Mouse (Mus musculus) midbrain, embryonic 16.5 days (tissue): ENCODE results near the gene Mtcl1. TPM values are rescaled to one million over a fixed set of nuclear protein-coding genes. Genes with fewer than 3 reads are reported as not detected.

ENCODE experiments used
- ATAC-seq: fragments of 200-750 bp; cut with Nextera tagmentation; 2 replicates; pipeline ENCODE4 v1.8.0; 2017; ENCODE audit warnings: moderate TSS enrichment
- H3K27ac ChIP-seq: fragments of 300-500 bp; sonication (generic); 2 replicates; pipeline ENCODE4 v1.5.1; 2014; ENCODE audit warnings: mild to moderate bottlenecking, low read length, mixed read lengths
- H3K27me3 ChIP-seq: fragments of 300-500 bp; sonication (generic); 2 replicates; pipeline ENCODE4 v1.6.1; 2014; ENCODE audit warnings: low read depth, low read length, mixed read lengths; ENCODE audit not compliant: control insufficient read depth, insufficient read depth
- H3K36me3 ChIP-seq: fragments of 300-500 bp; sonication (generic); 2 replicates; pipeline ENCODE4 v1.6.1; 2014; ENCODE audit warnings: mild to moderate bottlenecking, low read length, moderate library complexity, mixed read lengths; ENCODE audit not compliant: control insufficient read depth, insufficient read depth
- H3K4me1 ChIP-seq: fragments of 300-500 bp; sonication (generic); 2 replicates; pipeline ENCODE4 v1.6.1; 2014; ENCODE audit warnings: mild to moderate bottlenecking, low read length, mixed read lengths; ENCODE audit not compliant: control insufficient read depth, insufficient read depth
- H3K4me2 ChIP-seq: fragments of 300-500 bp; sonication (generic); 2 replicates; pipeline ENCODE4 v1.6.1; 2014; ENCODE audit warnings: mild to moderate bottlenecking, low read length, mixed read lengths
- H3K4me3 ChIP-seq: fragments of 300-500 bp; sonication (generic); 2 replicates; pipeline ENCODE4 v1.5.1; 2014; ENCODE audit warnings: low read depth, mild to moderate bottlenecking, low read length, moderate library complexity, mixed read lengths
- H3K9ac ChIP-seq: fragments of 300-500 bp; sonication (generic); 2 replicates; pipeline ENCODE4 v1.6.1; 2014; ENCODE audit warnings: low read depth, low read length, mixed read lengths
- H3K9me3 ChIP-seq: fragments of 300-500 bp; sonication (generic); replicated peaks from 2 replicates; pipeline ENCODE4 v1.6.1; 2014; ENCODE audit warnings: mild to moderate bottlenecking, low read length, mixed read lengths; ENCODE audit not compliant: control insufficient read depth, poor library complexity, severe bottlenecking
- WGBS: fragments of 180-500 bp; shearing (Covaris S2); extraction: QIAGEN DNeasy Blood & Tissue Kit; methylation state at CpG from one replicate; pipeline ENCODE4 v1.1.7; 2014; 5-methylcytosine and 5-hydroxymethylcytosine counted together
- polyA plus RNA-seq: library from polyadenylated mRNA; unstranded; fragments of >200 nt; fragmentation: Nextera tagmentation; extraction: Ambion mirVana; gene quantifications from 2 replicates; pipeline ENCODE4 v1.2.1, GENCODE M21; 2015

The Mtcl1 gene
- polyA plus RNA-seq, 1 experiment from 2014 or later = 29.4 TPM

GRCm38 (mm10) chr17:66335568-66335967, 114.0 kb downstream of the Mtcl1 start:
- Histone ChIP-seq H3K36me3 (peaks cover 9% of the 10 kb centered on the region), H3K27me3 (no peaks in the 10 kb centered on the region), H3K4me2 (no peak overlapping the region), H3K4me1 (0 out of 2 replicates have a peak, but pooled peaks cover 2% of the 10 kb centered on the region), H3K4me3 (no peak overlapping the region), H3K27ac (no peak overlapping the region), H3K9me3 (no peaks in the 10 kb centered on the region), H3K9ac (no peak overlapping the region)
- 92% methylated on average over 10 of the region's 10 CpGs for WGBS
- no peak for ATAC-seq

GRCm38 (mm10) chr17:66334894-66335293, 114.7 kb downstream of the Mtcl1 start:
- ATAC-seq = no peak
- no peaks in the 10 kb centered on the region for H3K9me3 ChIP-seq
- H3K9ac ChIP-seq = no peak overlapping the region
- H3K4me1 ChIP-seq = 0 out of 2 replicates have a peak, but pooled peaks cover 2% of the 10 kb centered on the region
- WGBS = 59% methylated on average over 4 of the region's 4 CpGs
- H3K27ac ChIP-seq = no peak overlapping the region
- no peak overlapping the region for H3K4me2 ChIP-seq
- peaks cover 9% of the 10 kb centered on the region for H3K36me3 ChIP-seq
- no peak overlapping the region for H3K4me3 ChIP-seq
- no peaks in the 10 kb centered on the region for H3K27me3 ChIP-seq

- Histone ChIP-seq H3K4me2 (no peak overlapping the region), H3K4me1 (peaks cover 5% of the 10 kb centered on the region; the same call in 1 of the 2 replicates), H3K27ac (no peak overlapping the region), H3K4me3 (no peak overlapping the region), H3K9ac (no peak overlapping the region), H3K36me3 (0 out of 2 replicates have a peak, but pooled peaks cover 2% of the 10 kb centered on the region), H3K27me3 (no peaks in the 10 kb centered on the region), H3K9me3 (no peaks in the 10 kb centered on the region; the same call in 1 of the 2 replicates)
- 64% methylated on average over 6 of the region's 6 CpGs for WGBS
- ATAC-seq = no peak
Measured at GRCm38 (mm10) chr17:66331207-66331606, 118.3 kb downstream of the Mtcl1 start.

DNA sequence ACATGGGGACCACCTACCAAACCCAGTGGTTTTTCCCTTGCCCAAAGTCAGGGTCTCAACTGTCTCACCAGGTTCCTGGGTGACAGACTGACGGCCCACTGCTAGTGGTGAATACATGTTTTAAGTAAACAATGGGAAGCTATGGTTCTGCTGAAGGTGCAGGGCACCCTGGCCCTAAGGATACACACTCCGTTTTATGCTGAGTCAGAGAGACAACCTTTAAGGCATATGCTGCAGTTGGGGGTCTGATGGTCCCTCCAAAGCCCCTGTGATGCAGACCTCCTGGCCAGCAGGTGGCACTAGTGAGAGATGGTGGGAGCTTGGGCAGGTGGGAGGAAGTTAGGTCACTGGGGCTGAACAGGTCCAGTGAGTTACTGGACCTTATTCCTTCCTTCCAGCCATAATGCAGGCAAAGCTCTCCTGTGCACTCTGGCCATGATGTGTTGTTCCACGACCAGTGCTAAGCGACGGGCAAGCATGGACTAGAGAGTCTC, 123.0 kb downstream of the Mtcl1 start:
- Histone ChIP-seq H3K9ac (no peak overlapping the region), H3K9me3 (no peaks in the 10 kb centered on the region; the same call in 1 of the 2 replicates), H3K4me3 (no peak overlapping the region), H3K27ac (peak overlapping the region; percentile 82), H3K4me2 (no peak overlapping the region), H3K36me3 (no peaks in the 10 kb centered on the region), H3K4me1 (peaks cover 17% of the 10 kb centered on the region), H3K27me3 (no peaks in the 10 kb centered on the region)
- WGBS = 86% methylated on average over 5 of the region's 5 CpGs
- no peak for ATAC-seq

- WGBS = 49% methylated on average over 4 of the region's 4 CpGs
- H3K9ac ChIP-seq = no peak overlapping the region
- no peak; the same call in 1 of the 2 replicates for ATAC-seq
- no peak overlapping the region for H3K4me2 ChIP-seq
- H3K27ac ChIP-seq = peak overlapping the region; percentile 82
- peaks cover 17% of the 10 kb centered on the region for H3K4me1 ChIP-seq
- H3K36me3 ChIP-seq = no peaks in the 10 kb centered on the region
- no peaks in the 10 kb centered on the region for H3K27me3 ChIP-seq
- H3K4me3 ChIP-seq = no peak overlapping the region
- no peaks in the 10 kb centered on the region; the same call in 1 of the 2 replicates for H3K9me3 ChIP-seq
Measured at GRCm38 (mm10) chr17:66326204-66326545, 123.4 kb downstream of the Mtcl1 start.

DNA sequence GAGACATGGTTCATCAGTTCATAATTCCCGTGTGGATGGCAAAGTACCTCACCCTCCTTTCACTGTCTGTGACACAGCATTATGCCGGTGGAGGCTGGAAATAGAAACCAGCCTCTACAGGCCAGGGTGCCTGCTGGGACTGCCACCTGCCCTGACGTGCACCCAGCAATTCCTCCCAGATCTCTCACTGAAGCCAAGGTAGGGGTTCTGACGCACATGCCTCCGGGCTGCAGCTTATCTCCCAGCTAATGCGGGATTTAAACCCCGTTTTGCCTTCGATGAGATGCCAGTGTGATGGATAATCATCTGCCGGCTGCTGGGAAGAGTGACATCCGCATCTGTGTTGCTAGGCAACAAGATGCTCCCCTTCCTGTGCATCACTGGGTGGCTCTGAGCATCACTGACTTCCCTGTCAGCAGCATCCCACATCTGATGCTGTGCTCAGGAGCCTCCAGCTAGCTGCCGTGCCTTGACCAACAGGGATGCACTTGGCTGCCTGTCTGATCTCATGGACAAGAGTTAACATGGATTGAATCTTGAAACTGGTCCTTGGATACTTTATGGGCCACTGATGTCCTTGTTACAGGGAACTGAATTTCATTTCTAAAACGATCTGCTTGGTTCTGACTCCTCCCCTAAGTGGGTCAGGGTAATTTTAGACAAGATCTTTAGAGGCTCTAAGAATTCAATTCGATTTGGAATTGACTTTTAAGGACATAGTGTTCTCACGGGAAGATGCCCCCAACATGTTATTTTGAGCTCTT, 123.9 kb downstream of the Mtcl1 start:
- H3K27ac ChIP-seq = peak overlapping the region; percentile 82
- no peaks in the 10 kb centered on the region; the same call in 1 of the 2 replicates for H3K9me3 ChIP-seq
- ATAC-seq = peak; percentile 95
- H3K36me3 ChIP-seq = no peaks in the 10 kb centered on the region
- peak overlapping the region; percentile 59 for H3K9ac ChIP-seq
- peak overlapping the region; percentile 18; the same call in 1 of the 2 replicates for H3K4me3 ChIP-seq
- peaks cover 17% of the 10 kb centered on the region for H3K4me1 ChIP-seq
- 15% methylated on average over 14 of the region's 14 CpGs for WGBS
- H3K4me2 ChIP-seq = peak overlapping the region; percentile 57
- H3K27me3 ChIP-seq = no peaks in the 10 kb centered on the region

DNA sequence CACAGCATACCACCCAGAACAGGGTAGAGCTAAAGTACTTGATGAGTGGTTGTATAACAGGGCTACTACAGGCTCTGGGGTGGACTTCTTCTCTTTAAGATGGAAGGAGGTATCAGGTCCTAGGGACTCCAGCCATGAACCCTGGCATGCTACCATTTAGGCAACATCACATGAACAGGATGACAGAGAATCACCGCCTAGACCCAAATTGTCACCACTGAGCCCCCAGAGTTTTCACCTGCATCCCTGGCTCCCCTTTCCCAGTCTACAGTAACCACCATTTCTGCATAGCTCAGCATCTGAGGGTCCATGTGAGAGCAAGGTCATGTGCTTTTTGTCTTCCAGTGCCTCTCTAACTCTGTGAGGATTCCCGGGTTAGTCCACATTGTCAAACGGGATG, 124.7 kb downstream of the Mtcl1 start:
- no peak for ATAC-seq
- no peak overlapping the region for H3K9ac ChIP-seq
- no peaks in the 10 kb centered on the region for H3K27me3 ChIP-seq
- peak overlapping the region; percentile 57 for H3K4me2 ChIP-seq
- H3K36me3 ChIP-seq = no peaks in the 10 kb centered on the region
- H3K9me3 ChIP-seq = no peaks in the 10 kb centered on the region; the same call in 1 of the 2 replicates
- peaks cover 17% of the 10 kb centered on the region for H3K4me1 ChIP-seq
- H3K4me3 ChIP-seq = no peak overlapping the region
- 78% methylated on average over 3 of the region's 3 CpGs for WGBS
- peak overlapping the region; percentile 82 for H3K27ac ChIP-seq

GRCm38 (mm10) chr17:66322646-66323255, 126.8 kb downstream of the Mtcl1 start:
- peaks cover 17% of the 10 kb centered on the region for H3K4me1 ChIP-seq
- WGBS = 79% methylated on average over 15 of the region's 15 CpGs
- H3K9ac ChIP-seq = no peak overlapping the region
- no peak overlapping the region for H3K4me3 ChIP-seq
- H3K9me3 ChIP-seq = no peaks in the 10 kb centered on the region; the same call in 1 of the 2 replicates
- H3K4me2 ChIP-seq = no peak overlapping the region
- ATAC-seq = no peak
- H3K27ac ChIP-seq = no peak overlapping the region
- no peaks in the 10 kb centered on the region for H3K36me3 ChIP-seq
- no peaks in the 10 kb centered on the region for H3K27me3 ChIP-seq

- H3K27ac ChIP-seq = no peak overlapping the region
- WGBS = 87% methylated on average over 14 of the region's 14 CpGs
Measured at GRCm38 (mm10) chr17:66321933-66322332, 127.6 kb downstream of the Mtcl1 start.

More at GRCm38 (mm10) chr17:66321933-66322332, 127.6 kb downstream of the Mtcl1 start:
- Histone ChIP-seq H3K9ac (no peak overlapping the region), H3K27me3 (no peaks in the 10 kb centered on the region), H3K4me2 (no peak overlapping the region), H3K36me3 (no peaks in the 10 kb centered on the region), H3K9me3 (no peaks in the 10 kb centered on the region), H3K4me1 (peaks cover 17% of the 10 kb centered on the region), H3K4me3 (no peak overlapping the region)
- ATAC-seq = no peak
